Mouse (Mus musculus) layer of hippocampus, postnatal 14 days (tissue): ENCODE measurements around the gene Ccnd3. TPM values are rescaled to one million over a fixed set of nuclear protein-coding genes. Genes with fewer than 3 reads are reported as not detected.
A peak's percentile ranks its signal among the peaks of the same experiment; 100 is the strongest.

Experiments
- DNase-seq, 2 experiments: peaks; one replicate each; pipeline ENCODE4 v3.0.0; 2021 to 2022; ENCODE audit warnings: low spot score in 2 of 2, mixed read lengths in 1 of 2
- total RNA-seq, 2 experiments: library from RNA; stranded (reverse); gene quantifications; 2 replicates each; pipeline ENCODE4 v1.2.3; 2021

Gene Ccnd3
- total RNA-seq, 2 experiments from 2014 or later: 39.6 to 46.3 TPM

GRCm38 (mm10) chr17:47543051-47543650 is 38.3 kb downstream of the Ccnd3 start:
- DNase-seq: no peak

DNA sequence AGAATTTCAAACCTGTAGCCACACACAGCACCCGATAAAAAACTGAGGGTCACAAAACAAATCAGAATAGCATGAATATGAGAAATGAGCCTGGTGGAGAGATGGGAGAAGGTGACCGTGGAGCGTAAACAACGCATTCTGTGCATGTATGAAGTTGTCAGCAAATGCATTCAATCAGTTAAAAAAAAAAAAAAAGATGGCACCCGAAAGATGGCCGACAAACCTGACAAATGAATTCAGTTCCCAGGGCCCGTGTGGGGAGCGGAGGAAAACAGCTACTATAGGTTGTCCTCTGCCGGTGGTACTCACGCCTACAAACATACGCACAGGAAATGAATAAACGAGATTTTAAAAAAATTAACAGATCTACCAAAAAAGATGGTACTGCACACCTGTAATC is 40.3 kb downstream of the Ccnd3 start:
- DNase-seq: no peak

GRCm38 (mm10) chr17:47545861-47546331 is 41.0 kb downstream of the Ccnd3 start:
- peak; percentile 31 to 59 for DNase-seq

DNA sequence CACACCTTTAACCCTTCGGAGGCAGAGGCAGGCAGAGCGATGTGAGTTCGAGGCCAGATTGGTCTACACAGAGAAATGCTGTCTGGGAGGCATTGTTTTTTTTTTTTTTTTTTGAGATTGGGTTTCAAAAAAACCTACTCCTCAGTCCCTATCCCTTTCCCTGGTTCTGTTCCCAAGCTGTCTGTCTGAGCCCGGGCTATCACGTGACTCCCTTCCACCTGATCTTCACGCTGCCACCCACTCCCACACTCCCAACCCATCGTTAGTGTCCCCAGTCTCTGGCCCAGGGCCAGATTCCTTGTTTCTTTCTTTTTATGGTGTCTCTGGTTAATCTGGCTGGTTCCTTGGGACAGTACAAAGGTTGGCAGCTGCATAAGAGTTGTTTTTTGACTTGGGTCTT is 46.2 kb downstream of the Ccnd3 start:
- no peak for DNase-seq

DNA sequence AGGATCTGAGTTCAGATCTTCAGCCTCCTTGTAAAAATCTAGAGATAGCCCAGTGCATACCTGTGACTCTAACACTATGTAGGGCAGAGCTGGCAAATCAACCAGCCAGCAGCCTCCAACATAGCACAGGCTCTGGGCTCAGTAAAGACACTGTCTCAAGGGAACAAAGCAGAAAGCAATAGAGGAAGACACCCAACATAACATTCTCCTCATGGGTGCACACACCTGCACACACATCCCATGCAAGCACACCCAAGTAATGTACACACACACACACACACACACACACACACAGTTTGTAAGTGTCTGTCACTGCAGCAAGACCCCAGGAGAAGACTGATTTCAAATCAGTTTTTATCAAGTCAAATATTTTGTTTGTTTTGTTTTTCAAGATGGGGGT is 48.1 kb downstream of the Ccnd3 start:
- DNase-seq: no peak

DNA sequence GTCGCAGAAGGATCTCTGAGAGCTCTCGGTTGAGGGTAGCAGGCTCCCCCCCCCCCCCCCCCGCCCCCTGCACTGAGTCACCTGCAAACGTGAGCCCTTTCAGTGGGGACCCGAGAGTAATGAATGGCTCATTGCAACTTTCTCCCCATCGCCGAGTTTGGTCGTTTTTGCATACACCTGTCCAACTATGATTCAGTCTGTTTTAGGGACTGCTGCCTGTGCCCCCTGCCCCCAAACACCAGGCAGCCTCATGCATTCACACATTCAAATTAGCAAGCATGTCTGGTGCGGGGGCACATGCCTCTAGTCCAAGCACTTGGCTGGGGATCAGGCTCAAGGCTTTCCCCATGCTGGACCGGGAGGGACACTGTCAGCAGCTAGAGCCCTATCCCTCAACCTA is 49.8 kb downstream of the Ccnd3 start:
- DNase-seq: no peak

- no peak for DNase-seq
These were observed 52.3 kb downstream of the Ccnd3 start for GRCm38 (mm10) chr17:47557179-47557578.

- no peak for DNase-seq
These were observed 54.9 kb downstream of the Ccnd3 start for GRCm38 (mm10) chr17:47559726-47560125.

GRCm38 (mm10) chr17:47562875-47563274 is 58.0 kb downstream of the Ccnd3 start:
- no peak for DNase-seq

GRCm38 (mm10) chr17:47564612-47565011 is 59.8 kb downstream of the Ccnd3 start:
- no peak for DNase-seq

- DNase-seq: no peak
These were observed 61.3 kb downstream of the Ccnd3 start for GRCm38 (mm10) chr17:47566133-47566532.

DNA sequence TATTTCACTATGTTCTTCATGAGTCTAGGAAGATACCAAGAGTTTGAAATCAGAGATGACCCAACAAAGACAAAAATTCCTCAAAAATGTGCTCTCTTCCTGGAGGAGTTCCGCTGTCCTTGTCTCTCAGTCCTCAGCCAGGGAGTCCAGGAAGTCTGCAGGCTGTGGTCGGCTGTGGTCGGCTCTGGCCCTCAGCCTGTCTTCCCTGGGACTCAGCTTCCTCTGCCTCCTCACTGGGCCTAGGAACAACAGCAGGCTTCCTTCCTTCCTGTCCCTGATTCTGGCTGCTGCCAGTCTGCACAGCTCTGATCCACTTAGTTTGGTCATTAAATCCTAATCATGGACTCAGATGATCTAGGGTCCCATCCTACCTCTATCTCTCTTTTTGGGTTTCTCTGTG is 62.4 kb downstream of the Ccnd3 start:
- DNase-seq: no peak

DNA sequence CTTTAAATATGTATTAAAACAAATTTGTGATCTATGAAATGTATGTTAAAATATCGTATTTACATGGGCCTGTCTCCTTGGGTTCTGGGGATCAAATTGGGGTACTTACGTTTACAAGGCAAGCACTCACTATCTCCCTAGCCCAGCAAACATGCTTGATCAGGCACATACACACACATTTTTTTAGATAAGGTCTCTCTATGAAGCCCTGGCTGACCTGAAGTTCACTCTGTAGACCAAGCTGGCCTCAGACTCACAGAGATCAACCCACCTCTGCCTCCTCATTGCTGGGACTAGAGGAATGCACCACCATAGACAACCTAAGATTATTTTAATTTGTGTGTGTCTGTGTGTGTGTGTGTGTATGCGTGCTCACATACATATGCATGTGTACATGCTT is 63.5 kb downstream of the Ccnd3 start:
- no peak for DNase-seq

GRCm38 (mm10) chr17:47568951-47569527 is 64.2 kb downstream of the Ccnd3 start:
- DNase-seq: no peak

DNA sequence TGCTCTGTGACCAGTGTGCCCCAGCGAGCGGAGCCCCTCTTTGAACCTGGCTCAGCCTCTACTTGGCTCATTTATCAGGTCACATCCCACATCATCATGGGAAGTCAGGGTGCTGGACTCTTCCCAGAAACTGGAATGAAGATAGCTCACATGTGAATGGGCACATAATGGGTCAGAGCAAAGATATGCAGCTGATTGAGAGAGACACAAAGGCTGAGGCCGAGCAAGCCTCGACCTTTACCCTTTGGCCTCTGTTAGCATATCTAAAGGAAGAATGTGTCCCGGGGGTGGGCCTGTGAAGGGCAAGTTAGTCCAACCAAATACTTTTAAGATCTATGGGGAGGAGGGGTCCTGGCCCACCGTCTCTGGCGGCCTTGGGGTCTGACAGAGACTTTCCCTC is 66.8 kb downstream of the Ccnd3 start:
- no peak for DNase-seq

DNA sequence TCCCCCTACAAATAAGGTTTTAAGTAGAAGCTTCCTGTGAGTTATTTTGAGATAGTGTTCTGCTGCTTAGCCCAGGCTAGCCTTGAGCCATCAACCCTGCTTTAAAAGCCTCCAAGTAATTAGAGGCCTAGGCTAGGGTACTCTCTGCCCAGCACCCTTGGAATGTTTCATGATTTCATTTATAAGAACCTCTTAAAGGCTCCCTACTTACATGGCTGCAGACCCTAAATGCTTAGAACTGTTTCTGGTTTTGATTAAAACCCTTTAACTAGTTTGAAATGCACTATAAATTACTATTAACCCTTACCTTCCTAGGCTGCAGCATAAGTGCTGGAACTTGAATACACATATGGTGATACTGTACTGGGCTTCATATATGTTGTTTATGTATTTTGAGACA is 67.6 kb downstream of the Ccnd3 start:
- DNase-seq: no peak

DNA sequence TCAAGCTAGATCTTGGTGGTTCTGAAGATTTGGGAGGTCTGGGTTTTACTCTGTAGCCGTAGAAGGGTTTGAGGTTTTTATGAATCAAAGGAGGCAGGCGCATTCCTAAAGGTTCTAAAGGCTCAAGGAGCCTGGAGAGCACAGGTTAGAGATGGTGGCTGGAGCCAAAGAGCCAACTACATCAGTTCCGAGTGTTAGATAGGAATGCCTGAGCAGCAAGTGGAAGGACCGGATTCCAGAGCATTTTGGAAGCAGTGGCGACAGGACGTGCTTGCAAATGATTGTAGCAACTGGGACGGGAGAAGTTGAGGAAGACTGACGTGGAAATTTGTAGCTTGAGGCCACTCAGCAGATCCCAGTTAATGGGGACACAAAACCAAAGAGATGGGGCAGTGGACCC is 69.2 kb downstream of the Ccnd3 start:
- DNase-seq: no peak

- no peak for DNase-seq
These were observed 70.0 kb downstream of the Ccnd3 start for GRCm38 (mm10) chr17:47574830-47575229.

- no peak for DNase-seq
These were observed 73.8 kb downstream of the Ccnd3 start for GRCm38 (mm10) chr17:47578655-47579054.

DNA sequence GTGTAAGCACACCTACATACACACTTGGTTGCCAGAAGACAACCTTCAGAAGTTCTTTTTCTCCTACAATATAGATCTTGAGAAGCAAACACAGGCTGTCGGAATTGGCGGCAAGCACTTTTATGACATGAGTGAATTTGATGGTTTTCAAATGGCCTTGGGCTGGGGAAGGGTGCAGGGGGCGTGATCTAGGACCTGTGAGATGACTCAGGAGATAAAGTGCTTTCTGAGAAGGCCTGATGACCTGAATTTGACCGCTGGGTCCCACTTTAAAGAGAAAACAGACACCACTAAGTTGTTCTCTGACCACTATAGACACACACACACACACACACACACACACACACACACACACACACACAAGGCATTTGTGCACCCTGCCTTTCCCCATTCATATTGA is 76.1 kb downstream of the Ccnd3 start:
- DNase-seq: no peak

DNA sequence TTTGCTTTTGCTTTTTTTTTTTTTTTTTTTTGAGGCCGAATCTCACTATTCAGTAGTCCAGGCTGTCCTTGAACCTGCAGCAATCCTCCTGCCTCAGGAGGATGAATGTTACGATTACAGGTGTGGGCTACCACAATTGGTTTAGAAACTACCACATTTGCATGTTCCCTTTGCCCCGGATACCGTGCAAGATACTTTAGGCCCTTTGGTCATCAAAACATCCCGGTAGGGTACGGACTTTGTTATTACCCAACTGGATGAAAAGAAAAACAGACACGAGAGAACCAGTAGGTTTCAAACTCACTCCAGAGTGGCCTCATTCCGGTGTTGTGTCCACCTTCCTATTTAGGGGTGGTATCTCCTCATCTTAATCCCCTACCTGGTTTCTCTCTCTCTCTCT is 83.7 kb downstream of the Ccnd3 start:
- DNase-seq: no peak

- DNase-seq: no peak
These were observed 86.2 kb downstream of the Ccnd3 start for GRCm38 (mm10) chr17:47591073-47591472.

DNA sequence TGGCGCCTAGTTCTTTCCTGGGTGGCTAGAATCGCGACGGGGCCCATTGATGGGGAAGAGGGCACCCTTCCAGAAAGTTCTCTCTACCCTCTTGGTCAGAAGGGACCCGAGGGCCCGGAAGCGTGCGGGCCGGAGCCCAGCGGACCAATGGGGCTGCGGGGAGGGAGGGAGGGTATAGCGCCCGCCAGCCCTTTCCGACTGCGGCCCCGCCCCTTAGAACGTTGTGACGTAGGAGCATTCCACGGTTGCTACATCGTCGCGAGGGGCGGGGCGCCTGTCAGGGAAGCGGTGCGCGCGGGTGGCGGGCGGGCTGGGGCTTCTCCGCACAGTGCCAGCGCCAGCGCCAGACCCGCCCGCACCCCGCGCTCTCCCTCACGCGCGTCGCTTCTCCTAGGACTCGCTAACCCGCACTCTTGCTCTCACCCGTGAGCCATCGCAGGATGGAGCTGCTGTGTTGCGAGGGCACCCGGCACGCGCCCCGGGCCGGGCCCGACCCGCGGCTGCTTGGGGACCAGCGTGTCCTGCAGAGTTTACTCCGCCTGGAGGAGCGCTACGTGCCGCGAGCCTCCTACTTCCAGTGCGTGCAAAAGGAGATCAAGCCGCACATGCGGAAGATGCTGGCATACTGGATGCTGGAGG is 88.5 kb downstream of the Ccnd3 start:
- peak; percentile 82 to 91 for DNase-seq
